Mouse (Mus musculus): ENCODE measurements at regions not wholly inside any gene's neighbourhood (a gene's known extent, or its start where the extent isn't known, plus 50 kb on each side); places are given as distances from the start of the nearest gene placed in this dataset.

GRCm38 (mm10) chr8:90519567-90519966 is 171.4 kb upstream of the Tox3 start:
- Histone ChIP-seq H3K9me3 (replicated peaks) (no peaks in the 10 kb centered on the region), H3K27me3 (ENCODE audit: low read depth, poor library complexity, severe bottlenecking) (no peaks in the 10 kb centered on the region), H3K4me1 (peaks cover 5% of the 10 kb centered on the region; the same call in 1 of the 2 replicates), H3K27ac (no peak overlapping the region), H3K36me3 (no peaks in the 10 kb centered on the region), H3K4me3 (no peak overlapping the region)
- WGBS: 72% methylated on average over 6 of the region's 6 CpGs
- no peak for DNase-seq (ENCODE audit: low spot score)

GRCm38 (mm10) chr8:90514191-90514590 is 166.0 kb upstream of the Tox3 start:
- 72% methylated on average over 3 of the region's 3 CpGs for WGBS
- Histone ChIP-seq H3K36me3 (no peaks in the 10 kb centered on the region), H3K4me1 (peaks cover 7% of the 10 kb centered on the region), H3K27me3 (ENCODE audit: low read depth, poor library complexity, severe bottlenecking) (no peaks in the 10 kb centered on the region), H3K27ac (no peak overlapping the region), H3K9me3 (replicated peaks) (no peaks in the 10 kb centered on the region), H3K4me3 (no peak overlapping the region)
- DNase-seq (ENCODE audit: low spot score): no peak

GRCm38 (mm10) chr8:90513601-90514000 is 165.5 kb upstream of the Tox3 start:
- Histone ChIP-seq H3K27me3 (ENCODE audit: low read depth, poor library complexity, severe bottlenecking) (no peaks in the 10 kb centered on the region), H3K4me3 (no peak overlapping the region), H3K27ac (no peak overlapping the region), H3K4me1 (peaks cover 7% of the 10 kb centered on the region), H3K9me3 (replicated peaks) (no peaks in the 10 kb centered on the region), H3K36me3 (no peaks in the 10 kb centered on the region)
- WGBS: 97% methylated on average over 4 of the region's 4 CpGs
- DNase-seq (ENCODE audit: low spot score): no peak

- H3K27me3 ChIP-seq (ENCODE audit: low read depth, poor library complexity, severe bottlenecking): no peaks in the 10 kb centered on the region
- WGBS: 81% methylated on average over 8 of the region's 8 CpGs
- no peak overlapping the region for H3K27ac ChIP-seq
- no peaks in the 10 kb centered on the region for H3K36me3 ChIP-seq
- H3K4me3 ChIP-seq: no peak overlapping the region
- no peaks in the 10 kb centered on the region for H3K9me3 ChIP-seq (replicated peaks)
- DNase-seq (ENCODE audit: low spot score): no peak
- peaks cover 7% of the 10 kb centered on the region for H3K4me1 ChIP-seq
Measured at GRCm38 (mm10) chr8:90513102-90513501, 165.0 kb upstream of the Tox3 start.

- H3K36me3 ChIP-seq: no peaks in the 10 kb centered on the region
- peaks cover 11% of the 10 kb centered on the region for H3K4me1 ChIP-seq
- WGBS: 57% methylated on average over 2 of the region's 2 CpGs
- H3K27ac ChIP-seq: no peak overlapping the region
- H3K27me3 ChIP-seq (ENCODE audit: low read depth, poor library complexity, severe bottlenecking): no peaks in the 10 kb centered on the region
- no peaks in the 10 kb centered on the region for H3K9me3 ChIP-seq (replicated peaks)
- no peak for DNase-seq (ENCODE audit: low spot score)
- no peak overlapping the region for H3K4me3 ChIP-seq
Measured at GRCm38 (mm10) chr8:90512594-90512993, 164.5 kb upstream of the Tox3 start.

GRCm38 (mm10) chr8:90504521-90504920 is 156.4 kb upstream of the Tox3 start:
- Histone ChIP-seq H3K27ac (no peak overlapping the region), H3K4me3 (no peak overlapping the region), H3K4me1 (peaks cover 6% of the 10 kb centered on the region; the same call in 1 of the 2 replicates), H3K27me3 (ENCODE audit: low read depth, poor library complexity, severe bottlenecking) (peaks cover 11% of the 10 kb centered on the region; the same call in 1 of the 2 replicates), H3K9me3 (replicated peaks) (no peaks in the 10 kb centered on the region), H3K36me3 (no peaks in the 10 kb centered on the region)
- 94% methylated on average over 5 of the region's 5 CpGs for WGBS
- DNase-seq (ENCODE audit: low spot score): no peak

- DNase-seq (ENCODE audit: low spot score): no peak
- Histone ChIP-seq H3K36me3 (no peaks in the 10 kb centered on the region), H3K4me1 (peaks cover 6% of the 10 kb centered on the region; the same call in 1 of the 2 replicates), H3K27me3 (ENCODE audit: low read depth, poor library complexity, severe bottlenecking) (peaks cover 11% of the 10 kb centered on the region; the same call in 1 of the 2 replicates), H3K4me3 (no peak overlapping the region), H3K27ac (no peak overlapping the region), H3K9me3 (replicated peaks) (no peaks in the 10 kb centered on the region)
- 57% methylated on average over 2 of the region's 2 CpGs for WGBS
Measured at GRCm38 (mm10) chr8:90503306-90503705, 155.2 kb upstream of the Tox3 start.

GRCm38 (mm10) chr8:90502879-90503278 is 154.7 kb upstream of the Tox3 start:
- Histone ChIP-seq H3K27ac (no peak overlapping the region), H3K9me3 (replicated peaks) (no peaks in the 10 kb centered on the region), H3K4me3 (no peak overlapping the region), H3K36me3 (no peaks in the 10 kb centered on the region), H3K27me3 (ENCODE audit: low read depth, poor library complexity, severe bottlenecking) (peaks cover 11% of the 10 kb centered on the region; the same call in 1 of the 2 replicates), H3K4me1 (peaks cover 5% of the 10 kb centered on the region; the same call in 1 of the 2 replicates)
- WGBS: 80% methylated on average over 2 of the region's 2 CpGs
- DNase-seq (ENCODE audit: low spot score): no peak

GRCm38 (mm10) chr8:90499315-90499714 is 151.2 kb upstream of the Tox3 start:
- Histone ChIP-seq H3K27ac (no peak overlapping the region), H3K9me3 (replicated peaks) (no peaks in the 10 kb centered on the region), H3K27me3 (ENCODE audit: low read depth, poor library complexity, severe bottlenecking) (peaks cover 11% of the 10 kb centered on the region; the same call in 1 of the 2 replicates), H3K36me3 (no peaks in the 10 kb centered on the region), H3K4me3 (no peak overlapping the region), H3K4me1 (peaks cover 24% of the 10 kb centered on the region)
- no peak for DNase-seq (ENCODE audit: low spot score)
- WGBS: 72% methylated on average over 1 of the region's 1 CpGs

GRCm38 (mm10) chr8:90496658-90497163 is 148.6 kb upstream of the Tox3 start:
- Histone ChIP-seq H3K9me3 (replicated peaks) (no peaks in the 10 kb centered on the region), H3K27me3 (ENCODE audit: low read depth, poor library complexity, severe bottlenecking) (no peaks in the 10 kb centered on the region), H3K4me3 (peak overlapping the region; percentile 36), H3K4me1 (peaks cover 30% of the 10 kb centered on the region), H3K36me3 (no peaks in the 10 kb centered on the region), H3K27ac (peak overlapping the region; percentile 93)
- DNase-seq (ENCODE audit: low spot score): peak; percentile 70
- WGBS: 8% methylated on average over 13 of the region's 13 CpGs

GRCm38 (mm10) chr8:90495943-90496371 is 147.8 kb upstream of the Tox3 start:
- H3K4me1 ChIP-seq: peaks cover 34% of the 10 kb centered on the region
- H3K27ac ChIP-seq: peak overlapping the region; percentile 75
- no peak for DNase-seq (ENCODE audit: low spot score)
- no peaks in the 10 kb centered on the region for H3K27me3 ChIP-seq (ENCODE audit: low read depth, poor library complexity, severe bottlenecking)
- no peak overlapping the region; the same call in 1 of the 2 replicates for H3K4me3 ChIP-seq
- H3K36me3 ChIP-seq: no peaks in the 10 kb centered on the region
- WGBS: 60% methylated on average over 5 of the region's 5 CpGs
- H3K9me3 ChIP-seq (replicated peaks): no peaks in the 10 kb centered on the region

GRCm38 (mm10) chr8:90492521-90493225 is 144.5 kb upstream of the Tox3 start:
- Histone ChIP-seq H3K4me3 (no peak overlapping the region), H3K27ac (no peak overlapping the region), H3K4me1 (peaks cover 38% of the 10 kb centered on the region), H3K36me3 (no peaks in the 10 kb centered on the region), H3K27me3 (ENCODE audit: low read depth, poor library complexity, severe bottlenecking) (no peaks in the 10 kb centered on the region), H3K9me3 (replicated peaks) (no peaks in the 10 kb centered on the region)
- WGBS: 60% methylated on average over 14 of the region's 14 CpGs
- no peak for DNase-seq (ENCODE audit: low spot score)

- peaks cover 29% of the 10 kb centered on the region for H3K4me1 ChIP-seq
- DNase-seq (ENCODE audit: low spot score): no peak
- H3K9me3 ChIP-seq (replicated peaks): no peaks in the 10 kb centered on the region
- H3K36me3 ChIP-seq: no peaks in the 10 kb centered on the region
- H3K27ac ChIP-seq: no peak overlapping the region
- no peaks in the 10 kb centered on the region for H3K27me3 ChIP-seq (ENCODE audit: low read depth, poor library complexity, severe bottlenecking)
- no peak overlapping the region for H3K4me3 ChIP-seq
- WGBS: 79% methylated on average over 7 of the region's 7 CpGs
Measured at GRCm38 (mm10) chr8:90491691-90492090, 143.5 kb upstream of the Tox3 start.
